Mouse (Mus musculus) G1E (cell line): ENCODE results near the gene Supv3l1.

Experiments used
- CTCF ChIP-seq: IDR thresholded peaks from 2 replicates; pipeline ENCODE4 v1.5.1; 2012; ENCODE audit warnings: low read depth, low read length, inconsistent platforms, mixed read lengths
- GATA1 ChIP-seq: IDR thresholded peaks from 2 replicates; pipeline ENCODE4 v1.6.1; 2012; ENCODE audit warnings: borderline replicate concordance, low read length, inconsistent platforms, mixed read lengths
- POLR2AphosphoS5 ChIP-seq: IDR thresholded peaks from 2 replicates; pipeline ENCODE4 v1.6.1; 2012; ENCODE audit warnings: low read depth, low read length, inconsistent platforms; ENCODE audit not compliant: insufficient replicate concordance

DNA sequence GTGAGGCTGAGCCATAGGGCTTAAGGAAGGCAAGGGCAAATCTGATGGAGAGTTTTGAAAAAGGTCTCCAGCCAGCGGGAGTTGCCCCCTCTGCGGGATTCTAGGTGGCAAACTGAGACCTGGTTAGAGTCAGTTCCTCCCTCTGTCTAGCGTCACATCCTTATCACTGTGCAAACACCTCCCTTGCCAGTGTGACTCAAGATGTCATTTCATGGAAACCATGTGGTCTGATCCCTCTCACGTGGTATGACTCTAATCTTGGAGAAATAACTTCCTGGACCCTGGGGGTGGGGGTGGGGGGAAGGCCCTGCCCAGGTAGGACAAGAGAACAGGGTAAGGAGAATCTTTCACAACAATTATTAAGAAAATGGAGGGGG, 35.9 kb downstream of the Supv3l1 start:
- TF ChIP-seq CTCF, result no peak
- TF ChIP-seq POLR2AphosphoS5, result no peak
- TF ChIP-seq GATA1, result no peak
